Mouse (Mus musculus): ENCODE measurements around the gene BC017158. TPM values are rescaled to one million over a fixed set of nuclear protein-coding genes. Genes with fewer than 3 reads are reported as not detected.

BC017158 gene
- polyA plus RNA-seq, 1 experiment = 37.3 TPM

DNA sequence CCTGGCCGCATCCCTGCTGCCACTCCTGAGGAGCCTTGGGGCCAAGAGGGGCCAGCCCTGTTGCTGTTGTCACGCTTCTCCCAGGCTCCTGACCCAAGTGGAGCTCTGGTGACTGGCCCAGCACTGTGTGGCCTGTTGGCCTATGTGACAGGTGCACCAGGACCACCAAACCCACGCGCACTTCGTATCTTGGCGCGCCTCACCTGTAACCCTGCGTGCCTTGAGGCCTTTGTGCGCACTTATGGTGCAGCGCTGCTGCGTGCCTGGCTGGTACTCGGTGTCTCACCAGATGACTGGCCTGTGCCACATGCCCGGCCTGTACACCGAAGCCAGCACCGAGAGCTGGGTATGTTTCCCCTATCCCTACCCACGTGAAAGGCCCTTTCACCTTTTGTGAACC lies 55.6 kb downstream of the BC017158 start:
- no peak for TF ChIP-seq CTCF (IDR thresholded peaks at IDR 0.05; ENCODE audit: control insufficient read depth, insufficient read depth, low read length)
- no peak for TF ChIP-seq POLR2A (IDR thresholded peaks at IDR 0.05; ENCODE audit: borderline replicate concordance, control insufficient read depth, low read depth, low read length)
- Histone ChIP-seq H3K4me1 (ENCODE audit: control insufficient read depth, insufficient read depth, low read length) (no peaks in the 10 kb centered on the region; the same call in 1 of the 2 replicates), H3K27ac (ENCODE audit: control insufficient read depth, insufficient read depth, low read depth, low read length, poor library complexity) (no peak overlapping the region), H3K4me3 (replicated peaks; ENCODE audit: control insufficient read depth, low read depth, low read length) (no peak overlapping the region)
- WGBS = 94% methylated on average over 16 of the region's 16 CpGs

DNA sequence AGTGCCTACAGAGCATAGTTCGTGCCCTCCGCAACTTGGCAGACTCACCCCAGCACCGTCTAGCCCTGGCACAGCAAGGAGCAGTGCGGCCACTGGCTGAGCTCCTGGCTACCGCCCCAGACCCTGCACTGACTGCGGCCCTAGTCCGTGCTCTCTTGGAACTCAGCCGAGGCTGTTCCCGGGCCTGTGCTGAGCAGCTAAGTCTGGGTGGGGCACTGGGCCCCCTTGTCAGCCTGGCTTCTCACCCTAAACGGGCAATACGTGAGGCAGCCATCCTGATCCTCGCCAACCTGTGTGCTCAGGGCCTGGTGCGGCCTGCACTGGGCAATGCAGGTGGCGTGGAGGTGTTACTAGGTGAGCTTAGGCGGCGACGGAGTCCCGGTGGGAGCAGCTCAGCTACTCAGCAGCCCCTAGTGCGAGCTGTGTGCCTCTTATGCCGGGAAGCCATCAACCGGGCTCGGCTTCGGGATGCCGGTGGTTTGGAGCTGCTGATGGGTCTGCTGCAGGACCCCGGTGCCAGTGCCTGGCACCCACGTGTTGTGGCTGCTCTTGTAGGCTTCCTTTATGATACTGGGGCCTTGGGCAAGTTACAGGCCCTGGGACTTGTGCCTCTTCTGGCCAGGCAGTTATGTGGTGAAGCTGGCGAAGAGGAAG lies 57.7 kb downstream of the BC017158 start:
- TF ChIP-seq CTCF (IDR thresholded peaks at IDR 0.05; ENCODE audit: control insufficient read depth, insufficient read depth, low read length) (no peak), POLR2A (IDR thresholded peaks at IDR 0.05; ENCODE audit: borderline replicate concordance, control insufficient read depth, low read depth, low read length) (no peak)
- WGBS = 87% methylated on average over 27 of the region's 27 CpGs
- Histone ChIP-seq H3K4me3 (replicated peaks; ENCODE audit: control insufficient read depth, low read depth, low read length) (no peak overlapping the region), H3K27ac (ENCODE audit: control insufficient read depth, insufficient read depth, low read depth, low read length, poor library complexity) (no peak overlapping the region), H3K4me1 (ENCODE audit: control insufficient read depth, insufficient read depth, low read length) (peaks cover 5% of the 10 kb centered on the region)

DNA sequence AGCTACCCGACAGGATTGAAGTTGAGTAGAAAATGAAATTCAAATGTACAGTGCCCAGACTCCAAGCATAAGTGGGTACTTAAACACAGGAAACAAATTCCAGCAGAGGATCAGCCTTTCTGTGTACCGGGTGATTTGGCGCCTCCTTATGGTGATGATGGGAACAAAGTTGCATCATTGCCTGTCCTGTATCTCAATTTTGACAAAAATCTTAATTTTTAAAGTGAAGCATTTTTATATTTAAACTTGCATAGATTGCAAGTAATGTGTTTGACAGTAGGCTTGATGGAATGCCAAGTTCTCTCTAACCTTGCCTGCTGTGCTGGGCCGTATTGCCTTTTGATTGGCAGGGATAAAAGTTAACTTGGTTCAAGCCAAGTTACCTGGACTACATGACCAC lies 59.0 kb downstream of the BC017158 start:
- WGBS = 28% methylated on average over 4 of the region's 4 CpGs
- TF ChIP-seq POLR2A (IDR thresholded peaks at IDR 0.05; ENCODE audit: borderline replicate concordance, control insufficient read depth, low read depth, low read length) (no peak), CTCF (IDR thresholded peaks at IDR 0.05; ENCODE audit: control insufficient read depth, insufficient read depth, low read length) (0 out of 2 replicates have a peak, but pooled peaks have one; percentile 18)
- no peak overlapping the region for H3K4me3 ChIP-seq (replicated peaks; ENCODE audit: control insufficient read depth, low read depth, low read length)
- peaks cover 5% of the 10 kb centered on the region for H3K4me1 ChIP-seq (ENCODE audit: control insufficient read depth, insufficient read depth, low read length)
- no peak overlapping the region for H3K27ac ChIP-seq (ENCODE audit: control insufficient read depth, insufficient read depth, low read depth, low read length, poor library complexity)

DNA sequence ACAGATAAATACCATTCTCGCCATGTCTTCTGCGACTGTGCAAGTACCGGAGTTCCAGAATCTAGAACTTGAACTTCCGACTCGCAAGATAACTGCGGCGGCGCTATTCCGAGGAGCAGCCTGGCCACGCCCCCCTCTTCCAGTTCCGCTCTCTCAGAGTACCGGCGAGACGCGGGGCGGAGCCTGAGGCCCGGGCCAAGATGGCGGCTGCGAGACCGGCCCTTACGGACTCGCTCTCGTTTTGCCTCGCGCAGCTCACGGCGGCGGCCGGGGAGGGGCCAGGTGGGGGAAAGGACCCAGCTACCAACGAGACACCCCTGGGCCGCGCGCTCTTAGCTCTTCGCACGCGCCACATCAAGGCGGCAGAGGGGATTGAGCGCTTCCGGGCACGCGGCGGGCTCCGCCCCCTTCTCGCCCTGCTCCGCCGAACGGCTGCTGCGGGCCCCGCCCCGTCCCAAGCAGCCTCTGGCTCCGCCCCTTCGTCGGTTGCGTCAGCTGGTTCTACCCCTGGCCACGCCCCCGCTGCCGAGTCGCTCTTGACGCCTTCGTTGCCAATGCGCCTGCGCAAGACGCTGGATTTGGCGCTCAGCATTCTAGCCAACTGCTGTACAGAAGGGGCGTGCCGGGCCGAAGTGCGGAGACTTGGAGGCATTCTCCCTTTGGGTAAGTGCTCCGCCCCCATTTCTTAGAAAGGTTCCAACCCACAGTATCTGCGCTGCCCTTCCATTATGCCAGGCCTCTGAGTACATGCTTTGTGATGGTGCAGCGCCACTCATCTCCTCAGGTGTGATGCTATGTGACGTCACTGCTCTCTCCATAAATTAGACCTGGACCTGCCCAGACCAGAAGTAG lies 59.8 kb downstream of the BC017158 start, which contains the start of gene 9130023H24Rik:
Gene 9130023H24Rik, minus strand, starts transcription at position 105 of the 852 bp plus-strand sequence.
- Histone ChIP-seq H3K4me3 (replicated peaks; ENCODE audit: control insufficient read depth, low read depth, low read length) (peak within 1 kb of the TSS; percentile 80), H3K4me1 (ENCODE audit: control insufficient read depth, insufficient read depth, low read length) (peaks cover 5% of the 10 kb centered on the region), H3K27ac (ENCODE audit: control insufficient read depth, insufficient read depth, low read depth, low read length, poor library complexity) (peak within 1 kb of the TSS; percentile 98)
- TF ChIP-seq POLR2A (IDR thresholded peaks at IDR 0.05; ENCODE audit: borderline replicate concordance, control insufficient read depth, low read depth, low read length) (no peak), CTCF (IDR thresholded peaks at IDR 0.05; ENCODE audit: control insufficient read depth, insufficient read depth, low read length) (peak; percentile 31; the same call in 1 of the 2 replicates)
- under 1% methylated on average over 68 of the region's 72 CpGs for WGBS

DNA sequence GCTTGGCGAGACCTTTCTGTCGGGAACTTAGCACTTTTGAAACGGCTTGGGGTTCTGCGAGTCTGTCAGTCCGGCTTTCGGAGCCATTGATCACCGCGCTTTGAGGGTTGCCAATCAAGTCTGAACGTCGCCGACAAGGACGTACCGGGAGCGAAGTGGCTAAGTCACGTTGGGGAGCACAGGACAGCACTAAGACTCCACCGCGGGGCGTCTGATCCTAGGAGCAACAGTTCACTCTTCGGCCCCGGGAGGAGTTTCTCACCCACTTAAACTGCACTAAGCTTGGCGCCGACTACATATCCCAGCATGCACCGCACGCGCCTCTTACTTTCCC lies 60.4 kb downstream of the BC017158 start:
- no peak for TF ChIP-seq CTCF (IDR thresholded peaks at IDR 0.05; ENCODE audit: control insufficient read depth, insufficient read depth, low read length)
- TF ChIP-seq POLR2A (IDR thresholded peaks at IDR 0.05; ENCODE audit: borderline replicate concordance, control insufficient read depth, low read depth, low read length) = no peak
- Histone ChIP-seq H3K4me3 (replicated peaks; ENCODE audit: control insufficient read depth, low read depth, low read length) (peak overlapping the region; percentile 80), H3K4me1 (ENCODE audit: control insufficient read depth, insufficient read depth, low read length) (peaks cover 5% of the 10 kb centered on the region), H3K27ac (ENCODE audit: control insufficient read depth, insufficient read depth, low read depth, low read length, poor library complexity) (peak overlapping the region; percentile 98)
- 0% methylated on average over 25 of the region's 25 CpGs for WGBS

DNA sequence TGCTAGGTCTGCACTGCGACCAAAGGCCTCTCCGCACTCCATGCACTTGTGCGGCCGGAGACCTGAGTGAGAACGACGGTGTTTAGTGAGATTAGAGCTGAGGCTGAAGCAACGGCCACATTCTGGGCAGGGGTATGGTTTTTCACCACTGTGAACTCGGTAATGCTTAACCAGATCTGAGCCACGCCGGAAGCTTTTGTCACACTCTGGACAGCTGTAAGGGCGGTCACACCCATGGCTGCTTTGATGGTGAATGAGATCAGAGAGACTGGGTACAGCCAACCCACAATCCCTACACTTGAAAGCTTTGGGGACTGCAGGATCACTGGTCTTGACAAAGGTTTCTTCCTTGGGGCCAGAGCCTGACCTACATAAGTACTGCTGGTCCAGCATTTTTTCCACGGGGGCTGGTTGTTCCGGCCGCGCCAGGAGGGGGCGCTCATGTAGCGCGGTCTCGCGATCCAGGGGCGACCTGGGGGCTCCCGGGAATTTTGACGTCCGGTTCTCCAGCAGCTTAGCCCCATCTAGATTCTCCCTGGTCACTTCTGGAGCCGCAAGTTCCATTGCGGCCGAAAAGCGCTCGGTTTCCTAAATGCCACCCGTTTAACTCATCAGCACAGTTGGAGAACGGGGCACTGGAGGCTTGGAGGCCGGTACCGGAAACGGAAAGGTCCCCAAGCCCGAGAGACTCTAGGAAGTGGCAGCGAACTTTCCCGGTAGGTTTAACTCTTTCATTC lies 60.9 kb downstream of the BC017158 start, which contains the start of gene Armc5:
Gene Armc5, plus strand, starts transcription at position 487 of the 737 bp plus-strand sequence.
- H3K4me3 ChIP-seq (replicated peaks; ENCODE audit: control insufficient read depth, low read depth, low read length) = peak within 1 kb of the TSS; percentile 80
- no peak for TF ChIP-seq POLR2A (IDR thresholded peaks at IDR 0.05; ENCODE audit: borderline replicate concordance, control insufficient read depth, low read depth, low read length)
- peak; percentile 69 for TF ChIP-seq CTCF (IDR thresholded peaks at IDR 0.05; ENCODE audit: control insufficient read depth, insufficient read depth, low read length)
- H3K27ac ChIP-seq (ENCODE audit: control insufficient read depth, insufficient read depth, low read depth, low read length, poor library complexity) = peak within 1 kb of the TSS; percentile 98
- WGBS = 23% methylated on average over 37 of the region's 37 CpGs
- H3K4me1 ChIP-seq (ENCODE audit: control insufficient read depth, insufficient read depth, low read length) = peaks cover 5% of the 10 kb centered on the region

DNA sequence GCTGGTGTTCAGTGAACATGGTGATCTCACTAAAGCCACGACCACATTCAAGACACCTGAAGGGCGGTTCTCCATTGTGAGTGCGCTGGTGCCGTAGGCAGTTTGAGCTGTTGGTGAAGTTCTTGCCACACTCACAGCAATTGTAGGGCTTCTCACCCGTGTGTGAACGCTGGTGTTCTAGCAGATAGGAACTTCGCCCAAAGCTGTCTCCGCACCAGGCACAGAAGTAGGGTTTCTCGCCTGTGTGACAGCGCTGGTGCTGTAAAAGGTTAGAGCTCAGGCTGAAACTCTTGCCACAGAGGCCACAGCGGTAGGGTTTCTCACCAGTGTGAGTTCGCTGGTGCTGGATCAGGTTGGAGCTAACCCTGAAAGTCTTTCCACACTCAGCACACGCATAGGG lies 61.5 kb downstream of the BC017158 start:
- Histone ChIP-seq H3K4me3 (replicated peaks; ENCODE audit: control insufficient read depth, low read depth, low read length) (peak overlapping the region; percentile 80), H3K4me1 (ENCODE audit: control insufficient read depth, insufficient read depth, low read length) (peaks cover 5% of the 10 kb centered on the region), H3K27ac (ENCODE audit: control insufficient read depth, insufficient read depth, low read depth, low read length, poor library complexity) (peak overlapping the region; percentile 40; the same call in 1 of the 2 replicates)
- 87% methylated on average over 13 of the region's 13 CpGs for WGBS
- TF ChIP-seq CTCF (IDR thresholded peaks at IDR 0.05; ENCODE audit: control insufficient read depth, insufficient read depth, low read length) = no peak
- no peak for TF ChIP-seq POLR2A (IDR thresholded peaks at IDR 0.05; ENCODE audit: borderline replicate concordance, control insufficient read depth, low read depth, low read length)

All from bone marrow, adult 2 months (tissue).